Mouse (Mus musculus) stomach, embryonic 14.5 days (tissue): ENCODE measurements at regions not wholly inside any gene's neighbourhood (a gene's known extent, or its start where the extent isn't known, plus 50 kb on each side); places are given as distances from the start of the nearest gene placed in this dataset.

Experiments
- ATAC-seq: fragments of 200-750 bp; cut with Nextera tagmentation; 2 replicates; pipeline ENCODE4 v1.8.0; 2017; ENCODE audit warnings: low read depth, moderate TSS enrichment; ENCODE audit not compliant: insufficient number of reproducible peaks, insufficient read depth, low FRiP score
- H3K27ac ChIP-seq: fragments of 300-500 bp; sonication (generic); 2 replicates; pipeline ENCODE4 v1.5.1; 2014; ENCODE audit warnings: mild to moderate bottlenecking, low read length, moderate library complexity, mixed read lengths
- H3K27me3 ChIP-seq: fragments of 300-500 bp; sonication (generic); 2 replicates; pipeline ENCODE4 v1.6.1; 2014; ENCODE audit warnings: low read length, control low read depth, mixed read lengths; ENCODE audit not compliant: control insufficient read depth, insufficient read depth
- H3K36me3 ChIP-seq: fragments of 300-500 bp; sonication (generic); 2 replicates; pipeline ENCODE4 v1.6.1; 2014; ENCODE audit warnings: mild to moderate bottlenecking, control low read depth, low read length, moderate library complexity, mixed read lengths; ENCODE audit not compliant: control insufficient read depth, insufficient read depth
- H3K4me1 ChIP-seq: fragments of 300-500 bp; sonication (generic); 2 replicates; pipeline ENCODE4 v1.6.1; 2014; ENCODE audit warnings: low read length, control low read depth, mixed read lengths; ENCODE audit not compliant: control insufficient read depth, insufficient read depth
- H3K4me2 ChIP-seq: fragments of 300-500 bp; sonication (generic); replicated peaks from 2 replicates; pipeline ENCODE4 v1.6.1; 2014; ENCODE audit warnings: low read depth, low read length, control low read depth
- H3K4me3 ChIP-seq: fragments of 300-500 bp; sonication (generic); 2 replicates; pipeline ENCODE4 v1.5.1; 2014; ENCODE audit warnings: low read depth, low read length, control low read depth
- H3K9ac ChIP-seq: fragments of 300-500 bp; sonication (generic); replicated peaks from 2 replicates; pipeline ENCODE4 v1.6.1; 2014; ENCODE audit warnings: low read depth, mild to moderate bottlenecking, control low read depth, low read length, moderate library complexity, mixed read lengths
- H3K9me3 ChIP-seq: fragments of 300-500 bp; sonication (generic); 2 replicates; pipeline ENCODE4 v1.6.1; 2016; ENCODE audit warnings: low read depth, low read length, control low read depth; ENCODE audit not compliant: control insufficient read depth
- WGBS: fragments of 180-500 bp; shearing (Covaris S2); extraction: QIAGEN DNeasy Blood & Tissue Kit; methylation state at CpG from one replicate; pipeline ENCODE4 v1.1.7; 2014; 5-methylcytosine and 5-hydroxymethylcytosine counted together

- no peak for ATAC-seq
- H3K4me3 ChIP-seq: no peak overlapping the region
- no peaks in the 10 kb centered on the region for H3K27me3 ChIP-seq
These were observed 180.2 kb downstream of the Gm826 start for GRCm38 (mm10) chr2:160153781-160154180.

GRCm38 (mm10) chr2:160152101-160152500 lies 181.9 kb downstream of the Gm826 start:
- no peak overlapping the region for H3K4me2 ChIP-seq
- H3K36me3 ChIP-seq: no peaks in the 10 kb centered on the region
- no peak overlapping the region for H3K27ac ChIP-seq
- no peak overlapping the region for H3K4me3 ChIP-seq
- no peaks in the 10 kb centered on the region for H3K9me3 ChIP-seq
- WGBS: 78% methylated on average over 3 of the region's 3 CpGs
- no peak for ATAC-seq
- no peaks in the 10 kb centered on the region for H3K4me1 ChIP-seq
- H3K27me3 ChIP-seq: no peaks in the 10 kb centered on the region
- H3K9ac ChIP-seq: no peak overlapping the region

More at GRCm38 (mm10) chr2:160153781-160154180, 180.2 kb downstream of the Gm826 start:
- Histone ChIP-seq H3K27ac (no peak overlapping the region), H3K9ac (no peak overlapping the region), H3K36me3 (no peaks in the 10 kb centered on the region), H3K9me3 (no peaks in the 10 kb centered on the region), H3K4me1 (no peaks in the 10 kb centered on the region), H3K4me2 (no peak overlapping the region)
- WGBS: 36% methylated on average over 6 of the region's 6 CpGs

- Histone ChIP-seq H3K27me3 (no peaks in the 10 kb centered on the region), H3K4me1 (no peaks in the 10 kb centered on the region), H3K4me2 (no peak overlapping the region), H3K4me3 (no peak overlapping the region), H3K9me3 (no peaks in the 10 kb centered on the region), H3K36me3 (no peaks in the 10 kb centered on the region), H3K27ac (no peak overlapping the region), H3K9ac (no peak overlapping the region)
- ATAC-seq: no peak
- 85% methylated on average over 3 of the region's 3 CpGs for WGBS
These were observed 185.0 kb downstream of the Gm826 start for GRCm38 (mm10) chr2:160148936-160149335.

- Histone ChIP-seq H3K27ac (no peak overlapping the region), H3K4me3 (no peak overlapping the region), H3K36me3 (no peaks in the 10 kb centered on the region), H3K4me2 (no peak overlapping the region), H3K9ac (no peak overlapping the region), H3K9me3 (no peaks in the 10 kb centered on the region), H3K4me1 (no peaks in the 10 kb centered on the region), H3K27me3 (no peaks in the 10 kb centered on the region)
- ATAC-seq: no peak
- 68% methylated on average over 10 of the region's 10 CpGs for WGBS
These were observed 185.4 kb downstream of the Gm826 start for GRCm38 (mm10) chr2:160148516-160148915.

GRCm38 (mm10) chr2:160148031-160148430 lies 185.9 kb downstream of the Gm826 start:
- WGBS: 74% methylated on average over 2 of the region's 2 CpGs
- Histone ChIP-seq H3K9ac (no peak overlapping the region), H3K4me1 (no peaks in the 10 kb centered on the region), H3K4me2 (no peak overlapping the region), H3K27me3 (no peaks in the 10 kb centered on the region), H3K36me3 (no peaks in the 10 kb centered on the region), H3K27ac (no peak overlapping the region), H3K4me3 (no peak overlapping the region), H3K9me3 (no peaks in the 10 kb centered on the region)
- no peak for ATAC-seq

GRCm38 (mm10) chr2:160140166-160140740 lies 193.7 kb downstream of the Gm826 start:
- ATAC-seq: no peak
- Histone ChIP-seq H3K36me3 (no peaks in the 10 kb centered on the region), H3K9ac (no peak overlapping the region), H3K27ac (no peak overlapping the region), H3K9me3 (no peaks in the 10 kb centered on the region), H3K4me2 (no peak overlapping the region), H3K4me3 (no peak overlapping the region), H3K27me3 (no peaks in the 10 kb centered on the region), H3K4me1 (no peaks in the 10 kb centered on the region)
- 70% methylated on average over 4 of the region's 4 CpGs for WGBS

- Histone ChIP-seq H3K4me3 (no peak overlapping the region), H3K9me3 (no peaks in the 10 kb centered on the region), H3K36me3 (no peaks in the 10 kb centered on the region), H3K9ac (no peak overlapping the region), H3K4me2 (no peak overlapping the region), H3K27ac (no peak overlapping the region), H3K27me3 (no peaks in the 10 kb centered on the region), H3K4me1 (no peaks in the 10 kb centered on the region)
- WGBS: 53% methylated on average over 2 of the region's 2 CpGs
- no peak for ATAC-seq
These were observed 195.9 kb downstream of the Gm826 start for GRCm38 (mm10) chr2:160138091-160138490.

GRCm38 (mm10) chr2:160131797-160132196 lies 202.2 kb downstream of the Gm826 start:
- no peak for ATAC-seq
- no peaks in the 10 kb centered on the region for H3K4me1 ChIP-seq
- H3K27me3 ChIP-seq: no peaks in the 10 kb centered on the region
- H3K9ac ChIP-seq: no peak overlapping the region
- WGBS: 41% methylated on average over 2 of the region's 2 CpGs
- no peaks in the 10 kb centered on the region for H3K36me3 ChIP-seq
- no peaks in the 10 kb centered on the region for H3K9me3 ChIP-seq
- H3K27ac ChIP-seq: no peak overlapping the region
- H3K4me3 ChIP-seq: no peak overlapping the region
- no peak overlapping the region for H3K4me2 ChIP-seq

- no peak overlapping the region for H3K4me2 ChIP-seq
- no peaks in the 10 kb centered on the region for H3K27me3 ChIP-seq
- H3K4me3 ChIP-seq: no peak overlapping the region
- 51% methylated on average over 2 of the region's 2 CpGs for WGBS
- ATAC-seq: no peak
- no peaks in the 10 kb centered on the region for H3K4me1 ChIP-seq
- no peak overlapping the region for H3K9ac ChIP-seq
- no peaks in the 10 kb centered on the region for H3K9me3 ChIP-seq
- H3K36me3 ChIP-seq: no peaks in the 10 kb centered on the region
- H3K27ac ChIP-seq: no peak overlapping the region
These were observed 202.6 kb downstream of the Gm826 start for GRCm38 (mm10) chr2:160131386-160131785.
